Mouse (Mus musculus) olfactory bulb, adult 2 months (tissue): ENCODE measurements around the gene Ptger1. TPM values are rescaled to one million over a fixed set of nuclear protein-coding genes. Genes with fewer than 3 reads are reported as not detected.

Source experiments
- H3K27ac ChIP-seq: fragments of 200-500 bp; 2 replicates; pipeline ENCODE4 v1.5.1; 2012; ENCODE audit warnings: low read depth, low read length; ENCODE audit not compliant: insufficient read depth
- H3K4me1 ChIP-seq: fragments of 200-500 bp; 2 replicates; pipeline ENCODE4 v1.6.1; 2012; ENCODE audit warnings: low read length; ENCODE audit not compliant: control insufficient read depth, insufficient read depth
- H3K4me3 ChIP-seq: fragments of 200-500 bp; 2 replicates; pipeline ENCODE4 v1.5.1; 2012; ENCODE audit warnings: mild to moderate bottlenecking, low read depth, low read length, moderate library complexity; ENCODE audit not compliant: insufficient read depth
- CTCF ChIP-seq: fragments of 200-500 bp; IDR thresholded peaks from 2 replicates; pipeline ENCODE4 v1.5.1; 2012; ENCODE audit warnings: low read depth, mild to moderate bottlenecking, low read length, moderate library complexity; ENCODE audit not compliant: insufficient read depth
- POLR2A ChIP-seq: fragments of 200-500 bp; IDR thresholded peaks from 2 replicates; pipeline ENCODE4 v1.6.1; 2012; ENCODE audit warnings: mild to moderate bottlenecking, low read depth, low read length, moderate library complexity; ENCODE audit not compliant: insufficient read depth
- WGBS: fragments of 180-500 bp; shearing (Covaris S2); methylation state at CpG from one replicate; pipeline ENCODE4 v1.1.7; 2018; 5-methylcytosine and 5-hydroxymethylcytosine counted together
- polyA plus RNA-seq: library from polyadenylated mRNA; stranded (reverse); fragments of >200 nt; gene quantifications from 2 replicates; pipeline ENCODE4 v1.2.4, GENCODE M21; 2012; ENCODE audit warnings: low replicate concordance; ENCODE audit not compliant: missing spikeins, insufficient read depth, insufficient read length

Gene Ptger1
- polyA plus RNA-seq, 1 experiment = not detected

GRCm38 (mm10) chr8:83684517-83684916, 18.0 kb downstream of the Ptger1 start:
- WGBS = 96% methylated on average over 9 of the region's 9 CpGs
- no peak for TF ChIP-seq POLR2A
- no peak for TF ChIP-seq CTCF
- Histone ChIP-seq H3K27ac (no peak overlapping the region), H3K4me1 (no peaks in the 10 kb centered on the region), H3K4me3 (no peak overlapping the region)

DNA sequence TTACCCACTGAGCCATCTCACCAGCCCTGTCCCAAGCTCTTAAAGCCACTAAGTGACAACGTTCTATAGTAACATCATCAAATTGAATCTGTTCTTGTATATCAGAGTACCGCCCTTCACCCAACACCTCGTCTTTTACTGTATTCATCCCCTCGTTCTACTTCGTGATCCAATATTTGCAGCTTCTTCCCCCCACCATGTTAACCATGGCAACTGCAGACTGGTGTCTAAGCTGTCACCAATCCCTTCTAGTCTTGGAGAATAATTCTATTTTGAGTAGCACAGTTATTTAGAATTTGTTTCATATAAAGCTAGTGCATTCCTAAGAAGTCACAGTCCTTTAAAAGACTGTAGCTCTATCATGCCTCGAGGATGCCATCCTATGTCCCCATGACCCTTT, 22.8 kb downstream of the Ptger1 start:
- Histone ChIP-seq H3K4me3 (no peak overlapping the region), H3K27ac (no peak overlapping the region), H3K4me1 (peaks cover 5% of the 10 kb centered on the region)
- 87% methylated on average over 6 of the region's 6 CpGs for WGBS
- TF ChIP-seq POLR2A = no peak
- TF ChIP-seq CTCF = no peak

GRCm38 (mm10) chr8:83693609-83694236, 27.2 kb downstream of the Ptger1 start:
- no peak overlapping the region for H3K4me3 ChIP-seq
- 74% methylated on average over 10 of the region's 10 CpGs for WGBS
- H3K27ac ChIP-seq = no peak overlapping the region
- TF ChIP-seq CTCF (no peak), POLR2A (no peak)
- H3K4me1 ChIP-seq = peaks cover 26% of the 10 kb centered on the region

- WGBS = 91% methylated on average over 11 of the region's 11 CpGs
- TF ChIP-seq POLR2A (no peak), CTCF (no peak)
- H3K4me3 ChIP-seq = no peak overlapping the region
- H3K4me1 ChIP-seq = peaks cover 29% of the 10 kb centered on the region
- no peak overlapping the region for H3K27ac ChIP-seq
Observed at GRCm38 (mm10) chr8:83694369-83695160, 28.1 kb downstream of the Ptger1 start.

GRCm38 (mm10) chr8:83695351-83696106, 29.1 kb downstream of the Ptger1 start:
- Histone ChIP-seq H3K4me3 (no peak overlapping the region), H3K4me1 (peaks cover 29% of the 10 kb centered on the region), H3K27ac (no peak overlapping the region)
- 73% methylated on average over 17 of the region's 17 CpGs for WGBS
- TF ChIP-seq CTCF (no peak), POLR2A (no peak)

GRCm38 (mm10) chr8:83697374-83698220, 31.1 kb downstream of the Ptger1 start:
- Histone ChIP-seq H3K4me1 (peaks cover 29% of the 10 kb centered on the region), H3K27ac (peak overlapping the region; percentile 6; the same call in 1 of the 2 replicates), H3K4me3 (peak overlapping the region; percentile 79)
- TF ChIP-seq POLR2A (no peak), CTCF (no peak)
- WGBS = 59% methylated on average over 19 of the region's 19 CpGs

DNA sequence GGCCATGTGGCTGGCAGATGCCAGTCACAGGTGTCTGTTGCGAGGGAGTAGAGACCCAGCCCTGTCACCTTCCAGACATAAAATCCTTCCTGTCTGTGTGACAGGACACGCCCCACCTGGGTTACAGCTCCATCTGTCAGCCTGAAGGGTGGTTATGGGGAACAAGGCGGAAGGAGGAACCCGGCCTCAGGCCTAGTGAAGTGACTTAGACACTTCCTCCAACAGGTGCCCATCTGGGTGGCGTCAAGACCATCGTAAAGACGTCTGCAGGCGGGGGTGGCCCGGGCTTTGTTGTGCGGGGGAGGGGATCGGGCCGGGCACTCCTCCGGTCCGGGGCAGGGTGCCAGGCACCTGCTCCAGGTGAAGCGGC, 31.8 kb downstream of the Ptger1 start:
- TF ChIP-seq CTCF = no peak
- no peak for TF ChIP-seq POLR2A
- 8% methylated on average over 15 of the region's 15 CpGs for WGBS
- H3K4me1 ChIP-seq = peaks cover 29% of the 10 kb centered on the region
- H3K4me3 ChIP-seq = peak overlapping the region; percentile 79
- 0 out of 2 replicates have a peak overlapping the region, but pooled peaks have one; percentile 6 for H3K27ac ChIP-seq
